Mouse (Mus musculus): ENCODE results near the gene Angel1. TPM values are rescaled to one million over a fixed set of nuclear protein-coding genes. Genes with fewer than 3 reads are reported as not detected.

Angel1 gene
- total and polyA plus RNA-seq, 3 experiments = 1.8 to 9.1 (median 1.8) TPM

DNA sequence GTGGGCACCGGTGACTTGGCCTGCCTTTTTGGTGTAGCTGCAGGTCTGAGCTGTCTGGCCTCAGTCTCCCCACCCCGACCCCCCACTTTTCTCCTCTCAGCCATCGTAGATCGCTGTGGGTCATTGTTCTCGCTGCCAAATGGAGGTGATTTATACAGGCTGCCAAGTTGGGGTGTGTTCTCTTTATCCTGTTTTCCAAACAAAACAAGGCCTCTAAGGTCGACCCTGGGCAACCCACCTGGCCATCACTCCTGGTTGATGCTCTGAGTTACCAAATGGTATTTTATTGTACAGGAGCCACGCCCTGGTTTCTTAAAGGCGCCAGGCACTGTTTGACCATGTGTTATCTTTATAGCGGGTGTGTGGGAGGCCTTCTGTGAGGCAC is 46.7 kb downstream of the Angel1 start:
- Histone ChIP-seq H3K36me3 (replicated peaks) (no peaks in the 10 kb centered on the region), H3K9me3 (replicated peaks) (peaks cover 3% of the 10 kb centered on the region; the same call in 1 of the 2 replicates), H3K4me1 (ENCODE audit: insufficient read depth, low read depth, low read length) (no peaks in the 10 kb centered on the region), H3K27me3 (ENCODE audit: insufficient read depth, low read length) (peaks cover 19% of the 10 kb centered on the region; the same call in 1 of the 2 replicates), H3K4me3 (ENCODE audit: low read depth, low read length) (no peak overlapping the region)
- DNase-seq (ENCODE audit: low spot score) (no peak), ATAC-seq (ENCODE audit: extremely low read depth, insufficient number of reproducible peaks, low FRiP score, poor library complexity, severe bottlenecking) (no peak)
- TF ChIP-seq CTCF (IDR thresholded peaks at IDR 0.05; ENCODE audit: low read depth, low read length) (no peak), TAL1 (conservative IDR thresholded peaks at IDR 0.05; ENCODE audit: low read depth, low read length) (no peak), GATA1 (IDR thresholded peaks at IDR 0.05; ENCODE audit: borderline replicate concordance, low read length) (no peak), POLR2AphosphoS5 (IDR thresholded peaks at IDR 0.05; ENCODE audit: insufficient replicate concordance, low read depth, low read length) (no peak), GATA2 (IDR thresholded peaks at IDR 0.05; ENCODE audit: borderline replicate concordance, low read depth, low read length) (no peak)

DNA sequence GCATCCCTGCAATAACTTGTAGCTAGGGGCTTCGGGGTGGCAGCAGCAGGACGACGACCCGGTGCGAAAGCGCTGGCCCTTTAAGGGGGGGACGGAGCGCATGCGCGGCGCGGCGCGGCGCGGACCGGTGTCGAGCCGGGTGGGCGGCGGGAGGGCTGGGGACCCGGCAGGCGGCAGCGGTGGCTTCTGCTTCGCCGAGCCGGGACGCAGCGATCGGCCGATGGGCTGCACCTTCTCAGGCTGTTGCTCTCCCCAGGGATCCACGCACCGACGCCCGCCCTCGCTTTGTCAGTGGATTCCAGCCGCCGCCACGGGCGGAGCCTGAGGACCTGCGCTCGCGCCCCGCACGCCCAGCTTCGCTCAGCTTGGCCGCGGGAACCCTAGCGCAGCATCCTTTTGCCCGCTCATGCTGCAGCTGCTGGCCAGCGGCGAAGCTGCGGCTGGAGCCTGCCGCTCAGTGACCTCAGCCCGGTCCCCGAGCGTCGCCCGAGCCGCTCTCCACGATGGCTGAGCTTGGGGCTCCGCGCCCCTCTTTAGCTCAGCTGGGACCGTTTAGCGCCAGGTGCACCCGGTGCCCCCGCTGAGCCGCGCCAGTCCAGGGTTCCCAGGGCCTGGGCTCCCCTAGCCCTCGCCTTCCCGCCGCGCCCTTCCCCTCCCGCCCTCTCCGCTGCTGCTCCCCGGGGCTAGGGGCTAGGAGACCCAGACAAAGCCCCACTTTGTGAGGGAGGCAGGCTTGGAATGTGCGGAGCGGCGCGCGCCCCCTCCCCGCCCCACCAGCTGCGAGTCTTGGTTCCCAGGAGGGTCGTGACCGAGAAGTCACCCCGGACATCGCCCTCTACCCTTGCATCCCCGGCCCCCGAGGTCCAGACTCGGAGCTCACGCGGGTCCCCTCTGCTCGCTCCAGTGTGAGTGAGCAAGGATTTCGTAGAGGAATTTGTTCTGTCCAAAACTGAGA is 47.4 kb downstream of the Angel1 start, which contains the start of gene Vash1:
Gene Vash1 (plus strand): TSS at position 110 of the 955 bp plus-strand sequence.
- peaks cover 19% of the 10 kb centered on the region; the same call in 1 of the 2 replicates for H3K27me3 ChIP-seq (ENCODE audit: insufficient read depth, low read length)
- peaks cover 3% of the 10 kb centered on the region; the same call in 1 of the 2 replicates for H3K9me3 ChIP-seq (replicated peaks)
- H3K4me1 ChIP-seq (ENCODE audit: insufficient read depth, low read depth, low read length) = no peaks in the 10 kb centered on the region
- DNase-seq (ENCODE audit: low spot score) = no peak
- no peak within 1 kb of the TSS for H3K4me3 ChIP-seq (ENCODE audit: low read depth, low read length)
- ATAC-seq (ENCODE audit: extremely low read depth, insufficient number of reproducible peaks, low FRiP score, poor library complexity, severe bottlenecking) = no peak
- TF ChIP-seq CTCF (IDR thresholded peaks at IDR 0.05; ENCODE audit: low read depth, low read length) = no peak
- no peak for TF ChIP-seq TAL1 (conservative IDR thresholded peaks at IDR 0.05; ENCODE audit: low read depth, low read length)
- TF ChIP-seq GATA2 (IDR thresholded peaks at IDR 0.05; ENCODE audit: borderline replicate concordance, low read depth, low read length) = no peak
- TF ChIP-seq POLR2AphosphoS5 (IDR thresholded peaks at IDR 0.05; ENCODE audit: insufficient replicate concordance, low read depth, low read length) = no peak
- no peak for TF ChIP-seq GATA1 (IDR thresholded peaks at IDR 0.05; ENCODE audit: borderline replicate concordance, low read length)
- H3K36me3 ChIP-seq (replicated peaks) = no peaks in the 10 kb centered on the region

DNA sequence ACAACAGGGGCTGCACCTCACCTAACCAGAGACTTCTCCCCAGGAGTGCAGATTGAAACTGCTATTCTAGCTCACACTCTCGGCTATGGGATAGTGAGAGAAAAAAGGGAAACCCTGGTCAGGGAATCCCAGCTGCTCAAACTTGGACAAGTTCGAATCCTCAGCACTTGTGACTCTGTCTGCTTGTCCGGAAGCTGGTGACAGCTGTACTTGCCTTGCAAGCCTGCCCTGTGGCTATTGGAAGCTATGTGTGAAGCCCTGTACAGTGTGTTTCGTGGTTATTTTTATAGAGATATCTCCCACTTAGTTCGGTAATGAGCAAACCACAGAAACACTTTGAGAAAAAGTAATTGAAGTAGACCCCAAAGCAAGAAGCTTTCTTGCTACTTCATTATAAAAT is 53.8 kb downstream of the Angel1 start:
- Histone ChIP-seq H3K4me3 (ENCODE audit: low read depth, low read length) (no peak overlapping the region), H3K36me3 (replicated peaks) (no peaks in the 10 kb centered on the region), H3K27me3 (ENCODE audit: insufficient read depth, low read length) (0 out of 2 replicates have a peak, but pooled peaks cover 3% of the 10 kb centered on the region), H3K4me1 (ENCODE audit: insufficient read depth, low read depth, low read length) (no peaks in the 10 kb centered on the region), H3K9me3 (replicated peaks) (no peaks in the 10 kb centered on the region)
- DNase-seq (ENCODE audit: low spot score) (no peak), ATAC-seq (ENCODE audit: extremely low read depth, insufficient number of reproducible peaks, low FRiP score, poor library complexity, severe bottlenecking) (no peak)
- no peak for TF ChIP-seq TAL1 (conservative IDR thresholded peaks at IDR 0.05; ENCODE audit: low read depth, low read length)
- no peak for TF ChIP-seq GATA2 (IDR thresholded peaks at IDR 0.05; ENCODE audit: borderline replicate concordance, low read depth, low read length)
- TF ChIP-seq POLR2AphosphoS5 (IDR thresholded peaks at IDR 0.05; ENCODE audit: insufficient replicate concordance, low read depth, low read length) = no peak
- TF ChIP-seq GATA1 (IDR thresholded peaks at IDR 0.05; ENCODE audit: borderline replicate concordance, low read length) = no peak
- TF ChIP-seq CTCF (IDR thresholded peaks at IDR 0.05; ENCODE audit: low read depth, low read length) = no peak

DNA sequence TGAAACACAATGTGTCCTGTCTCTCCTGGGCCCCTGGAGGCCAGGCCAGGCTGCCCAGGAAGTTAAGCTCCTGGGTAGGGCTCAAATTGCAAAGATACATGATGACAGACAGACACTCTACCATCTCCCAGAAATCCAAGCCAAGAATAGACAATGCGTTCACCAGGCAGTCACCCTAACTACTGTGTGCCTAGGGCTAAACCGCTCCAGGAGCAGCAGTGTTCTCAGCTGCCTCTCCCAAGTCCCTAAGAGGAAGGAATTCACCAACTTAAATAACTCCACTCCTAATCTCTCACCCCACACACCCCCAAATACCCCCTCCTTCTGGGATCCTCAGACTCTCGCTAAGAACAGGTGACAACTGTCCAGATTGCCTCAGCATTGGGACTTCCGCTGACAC is 54.2 kb downstream of the Angel1 start:
- Histone ChIP-seq H3K27me3 (ENCODE audit: insufficient read depth, low read length) (0 out of 2 replicates have a peak, but pooled peaks cover 3% of the 10 kb centered on the region), H3K36me3 (replicated peaks) (no peaks in the 10 kb centered on the region), H3K4me3 (ENCODE audit: low read depth, low read length) (no peak overlapping the region), H3K9me3 (replicated peaks) (no peaks in the 10 kb centered on the region), H3K4me1 (ENCODE audit: insufficient read depth, low read depth, low read length) (no peaks in the 10 kb centered on the region)
- no peak for DNase-seq (ENCODE audit: low spot score)
- no peak for ATAC-seq (ENCODE audit: extremely low read depth, insufficient number of reproducible peaks, low FRiP score, poor library complexity, severe bottlenecking)
- TF ChIP-seq TAL1 (conservative IDR thresholded peaks at IDR 0.05; ENCODE audit: low read depth, low read length) (no peak), POLR2AphosphoS5 (IDR thresholded peaks at IDR 0.05; ENCODE audit: insufficient replicate concordance, low read depth, low read length) (no peak), GATA2 (IDR thresholded peaks at IDR 0.05; ENCODE audit: borderline replicate concordance, low read depth, low read length) (no peak), CTCF (IDR thresholded peaks at IDR 0.05; ENCODE audit: low read depth, low read length) (no peak), GATA1 (IDR thresholded peaks at IDR 0.05; ENCODE audit: borderline replicate concordance, low read length) (no peak)

- Histone ChIP-seq H3K4me1 (ENCODE audit: insufficient read depth, low read depth, low read length) (no peaks in the 10 kb centered on the region), H3K27me3 (ENCODE audit: insufficient read depth, low read length) (0 out of 2 replicates have a peak, but pooled peaks cover 5% of the 10 kb centered on the region), H3K9me3 (replicated peaks) (no peaks in the 10 kb centered on the region), H3K36me3 (replicated peaks) (no peaks in the 10 kb centered on the region), H3K4me3 (ENCODE audit: low read depth, low read length) (no peak overlapping the region)
- DNase-seq (ENCODE audit: low spot score) (no peak), ATAC-seq (ENCODE audit: extremely low read depth, insufficient number of reproducible peaks, low FRiP score, poor library complexity, severe bottlenecking) (no peak)
- TF ChIP-seq GATA1 (IDR thresholded peaks at IDR 0.05; ENCODE audit: borderline replicate concordance, low read length) = no peak
- no peak for TF ChIP-seq POLR2AphosphoS5 (IDR thresholded peaks at IDR 0.05; ENCODE audit: insufficient replicate concordance, low read depth, low read length)
- no peak for TF ChIP-seq TAL1 (conservative IDR thresholded peaks at IDR 0.05; ENCODE audit: low read depth, low read length)
- no peak for TF ChIP-seq GATA2 (IDR thresholded peaks at IDR 0.05; ENCODE audit: borderline replicate concordance, low read depth, low read length)
- no peak for TF ChIP-seq CTCF (IDR thresholded peaks at IDR 0.05; ENCODE audit: low read depth, low read length)
Observed at GRCm38 (mm10) chr12:86668404-86668803, 57.9 kb downstream of the Angel1 start.

GRCm38 (mm10) chr12:86665656-86666055 is 60.6 kb downstream of the Angel1 start:
- TF ChIP-seq GATA1 (IDR thresholded peaks at IDR 0.05; ENCODE audit: borderline replicate concordance, low read length) = no peak
- no peak for TF ChIP-seq GATA2 (IDR thresholded peaks at IDR 0.05; ENCODE audit: borderline replicate concordance, low read depth, low read length)
- no peak for TF ChIP-seq CTCF (IDR thresholded peaks at IDR 0.05; ENCODE audit: low read depth, low read length)
- TF ChIP-seq TAL1 (conservative IDR thresholded peaks at IDR 0.05; ENCODE audit: low read depth, low read length) = no peak
- TF ChIP-seq POLR2AphosphoS5 (IDR thresholded peaks at IDR 0.05; ENCODE audit: insufficient replicate concordance, low read depth, low read length) = no peak
- Histone ChIP-seq H3K36me3 (replicated peaks) (no peaks in the 10 kb centered on the region), H3K27me3 (ENCODE audit: insufficient read depth, low read length) (0 out of 2 replicates have a peak, but pooled peaks cover 2% of the 10 kb centered on the region), H3K4me1 (ENCODE audit: insufficient read depth, low read depth, low read length) (no peaks in the 10 kb centered on the region), H3K4me3 (ENCODE audit: low read depth, low read length) (no peak overlapping the region), H3K9me3 (replicated peaks) (no peaks in the 10 kb centered on the region)
- no peak for ATAC-seq (ENCODE audit: extremely low read depth, insufficient number of reproducible peaks, low FRiP score, poor library complexity, severe bottlenecking)
- no peak for DNase-seq (ENCODE audit: low spot score)
